Mouse (Mus musculus) small intestine, adult 2 months (tissue): ENCODE measurements around the gene Arg2.

Source experiments
- CTCF ChIP-seq: fragments of 200-500 bp; IDR thresholded peaks from 2 replicates; pipeline ENCODE4 v1.5.1; 2012; ENCODE audit warnings: low read depth, mild to moderate bottlenecking, control low read depth, inconsistent platforms, low read length, moderate library complexity, mixed read lengths; ENCODE audit not compliant: insufficient replicate concordance, insufficient read length; ENCODE audit errors: extremely low read depth
- POLR2A ChIP-seq: fragments of 200-500 bp; IDR thresholded peaks from 2 replicates; pipeline ENCODE4 v1.6.1; 2012; ENCODE audit warnings: low read depth, mild to moderate bottlenecking, control low read depth, inconsistent platforms, low read length, moderate library complexity

GRCm38 (mm10) chr12:79089182-79089812, 41.3 kb upstream of the Arg2 start, which contains the start of gene Pigh:
- peak; percentile 56; the same call in 1 of the 2 replicates for TF ChIP-seq POLR2A
- TF ChIP-seq CTCF: no peak
